Mouse (Mus musculus) brain, embryonic 14.5 days (tissue): ENCODE results near the gene Celf5. TPM values are rescaled to one million over a fixed set of nuclear protein-coding genes. Genes with fewer than 3 reads are reported as not detected.

Experiments used
- DNase-seq: peaks from one replicate; pipeline ENCODE4 v3.0.0-alpha.2; 2011; ENCODE audit warnings: low read depth
- CTCF ChIP-seq: fragments of 200-500 bp; IDR thresholded peaks from 2 replicates; pipeline ENCODE4 v1.5.1; 2012; ENCODE audit warnings: inconsistent platforms, mild to moderate bottlenecking, moderate library complexity, borderline replicate concordance; ENCODE audit not compliant: insufficient read depth, insufficient read length; ENCODE audit errors: extremely low read depth
- POLR2A ChIP-seq: fragments of 200-500 bp; IDR thresholded peaks from 2 replicates; pipeline ENCODE4 v1.6.1; 2012; ENCODE audit warnings: mild to moderate bottlenecking, inconsistent platforms, borderline replicate concordance; ENCODE audit not compliant: poor library complexity, insufficient read depth, insufficient read length, severe bottlenecking; ENCODE audit errors: extremely low read depth
- polyA plus RNA-seq: library from polyadenylated mRNA; depleted of rRNA; stranded (reverse); fragments of >200 nt; gene quantifications from 2 replicates; pipeline ENCODE4 v1.2.3, GENCODE M21; 2012

Celf5 gene
- polyA plus RNA-seq, 1 experiment, result 427 TPM

DNA sequence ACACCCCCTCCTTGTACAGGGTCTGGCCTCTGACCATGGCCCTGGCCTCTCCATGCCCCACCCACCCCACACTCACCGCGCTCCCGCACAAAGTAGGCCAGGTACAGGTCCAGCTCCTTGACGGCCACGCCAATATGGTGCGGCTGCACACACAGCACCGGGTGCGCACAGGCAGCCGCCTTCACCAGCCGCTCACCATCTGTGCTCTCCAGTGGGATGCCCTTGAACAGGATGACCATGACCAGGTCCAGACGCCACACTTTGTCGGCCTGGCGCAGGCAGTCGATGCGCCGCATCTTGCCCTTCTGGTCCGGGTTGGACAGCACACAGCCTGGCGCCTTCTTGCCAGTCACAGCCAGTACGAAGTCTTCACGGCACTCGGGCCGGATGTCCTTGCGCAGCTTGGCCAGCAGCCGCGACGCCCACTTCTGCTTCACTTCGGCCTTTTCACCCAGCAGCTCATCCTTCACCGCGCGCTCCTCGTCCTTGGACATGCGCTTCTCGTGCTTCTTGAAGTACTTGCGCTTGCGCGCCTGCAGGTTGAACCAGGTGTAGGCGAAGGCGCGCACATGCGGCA, 62.2 kb downstream of the Celf5 start:
- no peak for DNase-seq
- TF ChIP-seq CTCF, result no peak
- no peak for TF ChIP-seq POLR2A

DNA sequence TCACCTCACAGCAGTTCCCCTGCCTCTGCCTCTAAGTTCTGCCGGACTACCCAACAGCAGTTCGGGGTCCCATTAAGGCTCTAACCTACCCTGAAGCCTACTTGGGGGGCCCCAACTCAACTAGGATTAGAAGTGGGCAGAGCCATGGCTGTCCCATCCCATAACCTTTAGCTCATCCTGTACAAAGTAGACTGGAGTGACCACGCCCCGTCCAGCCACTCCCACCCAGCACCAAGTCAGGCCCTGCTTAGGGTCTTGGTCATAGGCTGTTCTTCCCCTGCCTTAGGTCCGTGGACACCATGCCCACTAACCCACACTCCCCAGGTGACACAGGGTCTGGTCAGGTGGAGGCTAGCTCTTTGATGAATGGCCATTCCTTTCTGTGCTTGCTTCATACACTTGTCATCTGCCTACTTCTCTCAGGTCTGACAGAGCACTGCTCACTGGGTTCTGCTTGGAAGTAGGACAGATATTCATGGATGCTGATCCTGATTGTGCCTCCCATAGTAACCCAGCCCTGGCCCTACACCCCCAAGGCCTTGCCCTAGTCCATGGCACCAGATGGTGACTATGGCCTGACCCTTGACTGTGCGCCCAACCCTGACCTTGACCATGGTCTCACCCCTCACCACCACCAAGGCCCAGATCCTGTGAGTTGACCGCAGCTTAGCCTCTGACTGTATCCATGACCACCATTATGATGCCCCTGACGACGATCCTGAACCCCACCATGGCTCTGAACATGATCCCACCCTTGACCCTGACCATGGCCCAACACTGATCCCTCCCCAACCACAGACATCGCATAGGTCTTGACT, 63.2 kb downstream of the Celf5 start:
- no peak for TF ChIP-seq POLR2A
- TF ChIP-seq CTCF, result no peak
- no peak for DNase-seq

DNA sequence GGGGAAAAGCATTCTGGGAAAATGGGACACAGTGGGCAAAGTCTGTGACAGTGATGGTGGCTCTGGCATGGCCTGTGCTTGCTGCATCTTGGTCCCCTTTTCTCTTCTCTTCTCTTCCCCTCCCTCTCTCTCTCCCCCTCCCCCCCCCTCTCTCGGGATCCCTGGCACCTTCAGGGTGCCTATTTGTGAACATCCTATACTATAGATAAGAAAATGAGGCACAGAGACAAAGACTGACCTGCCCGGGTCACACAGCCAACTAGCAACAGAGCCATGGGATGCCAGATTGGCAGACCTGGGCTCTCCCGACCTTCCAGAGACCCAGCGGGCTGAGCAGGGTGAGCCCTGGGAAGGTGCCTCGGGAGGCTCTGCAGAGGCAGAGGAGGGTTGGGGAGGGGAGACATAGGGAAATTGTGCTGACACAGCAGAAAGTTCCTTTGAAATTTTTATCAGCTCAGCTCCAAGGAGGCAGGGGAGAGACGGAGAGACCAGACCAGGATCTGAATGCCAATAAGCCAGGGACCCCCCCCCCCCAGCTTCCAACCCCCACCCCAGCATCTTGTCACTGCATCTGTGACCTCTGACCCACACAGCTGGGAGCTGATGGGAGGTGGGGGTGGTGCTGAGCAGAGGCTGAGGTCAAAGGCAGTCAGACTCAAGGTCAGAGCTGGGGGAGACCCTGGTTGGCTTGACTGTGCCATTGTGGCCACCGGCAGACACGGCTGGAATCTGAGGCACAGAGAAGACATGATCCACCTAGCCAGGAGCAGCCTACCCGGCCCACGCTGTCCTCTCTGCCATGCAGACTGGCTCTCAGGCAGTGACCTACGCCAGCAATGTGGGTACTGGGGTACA, 64.1 kb downstream of the Celf5 start:
- TF ChIP-seq CTCF, result no peak
- no peak for TF ChIP-seq POLR2A
- no peak for DNase-seq

DNA sequence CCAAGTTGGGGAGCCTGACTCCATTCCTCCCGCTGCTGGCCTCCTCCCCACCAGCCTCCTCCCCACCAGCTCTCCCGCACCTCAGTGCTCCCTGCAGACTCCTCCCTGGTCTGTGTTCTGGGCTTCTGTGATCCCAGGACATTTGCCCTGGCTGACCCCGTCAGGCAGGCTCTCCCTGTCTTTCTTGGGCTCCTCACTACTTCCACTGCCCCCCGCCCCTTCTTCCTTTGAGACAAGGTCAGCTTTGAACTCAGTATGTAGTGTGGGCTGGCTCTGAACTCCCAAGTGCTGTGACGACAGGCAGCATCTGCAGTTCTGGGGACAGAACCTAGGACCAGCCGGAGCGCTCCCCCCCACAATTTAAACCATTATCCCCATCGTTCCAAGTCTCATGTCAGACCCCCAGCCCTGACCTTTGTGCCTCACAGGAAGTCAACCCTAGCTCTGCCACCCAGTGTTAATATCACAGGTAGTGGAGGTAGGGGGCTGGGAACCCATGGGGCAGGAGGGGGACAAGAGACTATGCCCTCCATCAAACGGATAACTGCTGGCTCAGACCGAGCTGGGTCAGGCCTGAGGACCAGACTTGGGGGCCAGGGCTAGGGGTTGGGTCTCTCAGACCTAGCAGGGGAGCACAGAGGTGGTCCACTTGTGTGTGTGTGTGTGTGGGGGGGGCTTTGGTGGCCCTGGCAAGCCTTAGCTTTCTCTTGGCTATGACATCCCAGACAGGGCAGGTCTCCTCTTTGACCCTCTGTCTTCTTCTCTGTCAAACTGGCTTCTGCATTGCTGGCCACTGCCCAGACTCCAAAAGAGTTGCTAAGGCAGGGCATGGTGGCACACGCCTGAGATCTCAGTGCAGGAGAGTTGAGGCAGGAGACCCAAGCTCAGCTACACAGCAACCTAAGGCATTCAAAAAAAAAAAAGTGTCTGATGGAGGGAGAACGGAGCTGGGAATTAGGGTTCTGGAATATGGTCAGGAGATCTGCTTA, 65.0 kb downstream of the Celf5 start:
- no peak for DNase-seq
- no peak for TF ChIP-seq CTCF
- TF ChIP-seq POLR2A, result no peak

DNA sequence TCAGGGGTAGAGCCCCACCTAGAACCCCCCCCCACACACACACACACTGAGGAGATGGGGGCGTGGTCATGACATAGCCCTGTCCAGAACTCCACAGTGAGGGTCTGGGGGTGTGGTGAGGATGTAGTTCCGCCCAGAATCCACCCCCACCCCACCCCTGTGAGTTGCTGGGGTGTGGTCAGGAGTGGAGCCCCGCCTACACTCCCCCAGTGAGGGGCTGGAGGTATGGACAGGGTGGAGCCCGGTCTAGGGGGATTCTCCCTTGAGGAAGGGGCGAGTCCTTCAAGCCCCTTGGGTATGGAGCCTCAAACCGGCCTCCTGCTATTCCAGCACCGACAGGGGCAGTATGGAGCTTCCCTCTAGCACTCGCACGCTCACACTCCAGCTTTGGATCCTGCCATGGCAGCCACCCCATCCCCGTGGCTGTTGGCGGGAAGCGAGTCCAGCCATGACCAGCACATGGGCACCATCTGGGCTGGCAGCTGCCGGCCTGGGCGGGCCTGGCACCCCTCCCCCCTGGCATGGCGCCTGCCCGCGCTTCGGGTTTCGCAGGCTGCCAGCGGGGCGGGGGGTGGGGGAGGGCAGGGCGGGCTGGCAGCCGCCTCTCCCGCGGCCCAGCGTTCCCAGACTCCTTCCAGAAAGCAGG, 65.8 kb downstream of the Celf5 start:
- peak; percentile 94 for DNase-seq
- TF ChIP-seq CTCF, result peak; percentile 62
- no peak for TF ChIP-seq POLR2A

DNA sequence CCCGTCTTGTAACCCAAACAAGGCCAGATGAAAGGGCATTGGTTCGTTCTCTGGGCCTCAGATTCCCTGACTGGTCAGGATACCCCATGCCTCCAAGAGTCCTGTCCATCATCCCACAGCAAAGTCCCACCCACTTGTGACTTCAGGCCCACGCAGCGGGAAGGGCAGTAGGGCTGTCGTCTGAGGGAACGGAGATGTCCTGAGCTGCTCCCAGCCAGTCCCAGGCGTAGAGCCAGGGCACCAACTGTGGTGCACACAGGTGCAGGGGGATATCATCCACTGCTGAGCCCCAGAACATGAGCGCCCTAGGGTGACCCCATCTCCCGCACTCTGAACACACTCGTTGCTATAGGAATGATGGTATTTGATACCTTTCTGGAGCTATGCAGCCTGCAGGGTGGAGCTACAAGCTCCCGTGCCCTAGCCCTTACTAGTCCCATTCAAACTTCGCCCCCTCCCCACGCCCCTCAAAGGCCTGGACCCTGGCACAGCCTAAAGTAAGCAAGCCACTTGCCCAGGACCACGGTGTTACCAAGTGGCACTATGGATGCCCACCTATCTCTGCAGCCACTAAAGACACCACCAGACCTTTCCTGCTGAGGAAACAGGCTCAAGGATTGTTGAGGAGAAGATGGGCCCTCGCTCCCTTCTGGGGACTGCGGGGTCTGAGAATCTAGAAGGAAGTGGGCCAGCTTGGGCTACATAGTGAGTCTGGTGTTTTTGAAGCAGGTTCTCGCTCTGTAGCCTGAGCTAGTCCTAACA, 66.8 kb downstream of the Celf5 start:
- no peak for DNase-seq
- TF ChIP-seq CTCF (no peak), POLR2A (no peak)

DNA sequence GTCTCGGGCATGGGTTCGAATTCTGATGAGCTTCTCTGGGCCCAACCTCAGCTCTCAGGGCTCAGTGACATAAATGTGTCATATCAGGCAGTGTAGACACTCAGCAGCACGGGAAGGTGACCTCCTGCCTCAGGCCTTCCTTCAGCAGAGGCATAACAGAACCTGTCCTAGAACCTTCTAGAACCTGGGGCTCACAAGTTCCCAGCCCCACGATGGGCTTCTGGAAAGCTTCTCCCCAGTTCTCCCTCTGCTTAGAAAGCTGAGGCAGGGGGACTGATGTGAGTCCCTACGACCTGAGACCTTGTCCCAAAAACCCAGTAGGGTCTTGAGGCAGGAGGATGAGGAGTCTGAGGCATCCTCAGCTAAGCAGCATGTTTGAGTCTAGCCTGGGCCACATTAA, 67.4 kb downstream of the Celf5 start:
- no peak for DNase-seq
- no peak for TF ChIP-seq POLR2A
- TF ChIP-seq CTCF, result no peak

DNA sequence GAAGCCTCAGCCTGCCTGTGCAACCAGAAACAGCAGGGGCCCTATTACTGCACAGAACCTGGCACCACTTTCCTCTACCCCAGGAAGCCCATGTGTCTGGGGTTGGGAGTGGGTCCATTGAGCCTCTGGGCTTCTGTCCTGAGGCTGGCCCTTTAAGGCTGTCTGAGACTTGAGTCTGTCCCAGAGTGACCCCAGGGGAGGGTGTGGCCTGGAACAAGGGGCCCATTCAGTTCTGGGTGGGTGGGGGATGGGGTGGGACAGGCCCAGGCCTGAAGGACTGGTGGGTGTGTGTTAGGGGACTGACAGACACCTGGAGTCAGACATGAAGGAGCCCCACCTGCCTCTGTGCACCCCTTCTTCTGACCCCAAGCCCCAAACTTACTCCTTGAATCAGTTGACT, 67.8 kb downstream of the Celf5 start:
- peak; percentile 79 for DNase-seq
- TF ChIP-seq POLR2A, result no peak
- no peak for TF ChIP-seq CTCF
